Mouse (Mus musculus): Measurements from ENCODE around the gene Stox1.
A peak's percentile ranks its signal among the peaks of the same experiment; 100 is the strongest.

Gene Stox1

DNA sequence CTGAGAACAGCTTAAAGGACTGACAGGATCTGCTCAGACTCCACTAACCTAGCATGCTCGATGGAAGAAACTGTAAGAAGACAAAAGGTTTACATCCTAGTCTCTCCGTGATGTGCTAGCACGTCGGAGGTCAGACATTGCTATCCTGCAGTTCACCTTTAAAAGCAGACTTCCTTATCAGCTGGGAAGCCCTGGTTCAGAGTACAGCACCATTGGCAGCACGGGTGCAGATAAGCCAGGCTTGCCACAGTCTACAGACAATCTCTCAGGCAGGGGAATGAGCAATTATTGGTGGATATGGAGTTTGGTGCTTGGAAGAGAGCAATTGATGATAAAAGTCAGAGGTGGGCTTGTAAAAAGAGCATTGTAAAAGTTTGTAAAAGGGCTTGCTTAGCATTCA is 57.9 kb downstream of the Stox1 start:
- no peak for DNase-seq (ENCODE audit: low spot score in 2 of 2)

DNA sequence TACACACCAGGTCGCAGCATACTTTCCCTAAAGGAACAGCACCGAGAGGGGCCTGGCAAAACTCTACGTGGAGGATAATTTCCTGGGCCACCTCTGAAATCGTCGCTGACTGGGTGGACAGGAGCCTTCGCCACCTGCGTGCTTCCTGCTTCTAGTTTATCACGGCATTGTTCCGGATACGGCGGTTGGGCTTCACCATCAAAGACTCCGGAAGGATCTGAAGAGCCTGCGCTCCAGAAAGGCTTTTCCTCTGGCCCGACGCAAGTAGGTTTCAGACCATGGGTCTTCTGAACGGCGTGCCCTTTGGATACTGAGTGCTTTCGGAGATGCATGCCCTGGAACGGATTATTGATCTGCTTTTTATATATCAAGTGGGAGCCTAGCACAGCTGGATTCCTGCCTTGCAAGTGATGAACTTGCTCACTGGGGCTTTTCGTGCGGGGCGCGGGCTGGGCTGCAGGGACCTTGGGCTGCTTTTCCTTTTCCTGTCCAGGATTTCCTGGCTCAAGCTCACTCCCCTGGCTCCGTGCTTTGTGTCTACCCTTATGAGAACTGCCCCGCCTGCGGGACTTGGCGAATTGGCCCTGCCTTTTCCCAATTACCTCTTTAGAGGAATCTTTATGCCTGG is 60.9 kb downstream of the Stox1 start:
- DNase-seq (ENCODE audit: low spot score in 2 of 2): peak in 1 of 2 experiments; percentile 46

DNA sequence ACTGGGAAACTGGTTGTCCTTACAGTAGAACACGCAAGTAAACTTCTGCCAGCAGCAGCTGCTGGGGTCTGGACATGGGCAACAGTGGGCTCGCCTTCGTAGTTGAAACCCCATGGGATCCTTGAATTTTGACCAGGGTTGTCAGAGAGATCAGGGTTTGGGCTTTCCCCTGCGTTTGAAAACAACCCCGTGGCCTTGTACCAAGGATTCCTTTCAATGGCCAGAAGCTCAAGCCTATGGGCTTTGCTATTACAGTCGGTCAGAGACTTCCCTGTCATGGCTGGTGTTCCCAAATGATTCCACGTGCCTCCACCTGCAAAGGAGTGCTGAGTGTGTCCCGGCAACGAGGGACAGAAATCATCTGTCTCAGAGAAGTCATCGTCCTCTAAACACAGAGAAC is 61.8 kb downstream of the Stox1 start:
- no peak for DNase-seq (ENCODE audit: low spot score in 2 of 2)

DNA sequence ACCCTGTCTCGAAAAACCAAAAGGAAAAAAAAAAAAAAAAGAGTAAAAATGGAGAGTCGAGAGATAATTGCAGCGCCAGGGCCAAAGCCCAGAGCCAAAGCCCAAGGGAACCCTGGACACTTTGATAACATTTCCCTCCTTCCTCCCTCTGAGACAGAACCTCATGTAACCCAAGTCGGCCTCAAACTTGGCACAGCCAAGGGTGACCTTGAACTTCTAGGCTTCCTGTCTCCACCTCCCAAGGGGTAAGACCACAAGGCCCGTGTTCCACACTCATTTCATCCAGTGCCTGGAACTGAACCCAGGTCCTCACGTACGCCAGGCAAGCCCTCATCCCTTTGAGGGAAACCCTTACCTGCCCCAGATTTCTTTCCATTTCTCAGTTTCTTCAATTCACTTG is 69.2 kb downstream of the Stox1 start:
- no peak for DNase-seq (ENCODE audit: low spot score in 2 of 2)

DNA sequence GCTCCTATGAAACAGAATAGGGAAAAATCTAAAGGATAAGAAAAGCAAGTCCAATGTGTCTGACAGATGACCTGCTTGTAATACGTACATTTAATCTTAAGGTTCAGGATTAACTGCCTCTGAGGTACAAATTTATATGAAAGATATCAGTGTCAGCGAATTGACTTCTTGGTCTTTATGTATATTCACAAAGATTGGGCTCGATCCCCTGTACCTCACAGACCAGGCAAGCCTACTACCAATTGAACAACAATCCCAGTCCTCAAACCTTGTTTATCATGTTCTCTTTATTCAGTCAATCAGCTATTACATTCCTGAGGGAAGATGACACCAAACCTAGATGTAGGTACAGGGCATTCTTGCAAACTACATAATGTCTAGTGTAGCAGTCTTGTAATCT is 74.0 kb downstream of the Stox1 start:
- DNase-seq (ENCODE audit: low spot score in 2 of 2): no peak

DNA sequence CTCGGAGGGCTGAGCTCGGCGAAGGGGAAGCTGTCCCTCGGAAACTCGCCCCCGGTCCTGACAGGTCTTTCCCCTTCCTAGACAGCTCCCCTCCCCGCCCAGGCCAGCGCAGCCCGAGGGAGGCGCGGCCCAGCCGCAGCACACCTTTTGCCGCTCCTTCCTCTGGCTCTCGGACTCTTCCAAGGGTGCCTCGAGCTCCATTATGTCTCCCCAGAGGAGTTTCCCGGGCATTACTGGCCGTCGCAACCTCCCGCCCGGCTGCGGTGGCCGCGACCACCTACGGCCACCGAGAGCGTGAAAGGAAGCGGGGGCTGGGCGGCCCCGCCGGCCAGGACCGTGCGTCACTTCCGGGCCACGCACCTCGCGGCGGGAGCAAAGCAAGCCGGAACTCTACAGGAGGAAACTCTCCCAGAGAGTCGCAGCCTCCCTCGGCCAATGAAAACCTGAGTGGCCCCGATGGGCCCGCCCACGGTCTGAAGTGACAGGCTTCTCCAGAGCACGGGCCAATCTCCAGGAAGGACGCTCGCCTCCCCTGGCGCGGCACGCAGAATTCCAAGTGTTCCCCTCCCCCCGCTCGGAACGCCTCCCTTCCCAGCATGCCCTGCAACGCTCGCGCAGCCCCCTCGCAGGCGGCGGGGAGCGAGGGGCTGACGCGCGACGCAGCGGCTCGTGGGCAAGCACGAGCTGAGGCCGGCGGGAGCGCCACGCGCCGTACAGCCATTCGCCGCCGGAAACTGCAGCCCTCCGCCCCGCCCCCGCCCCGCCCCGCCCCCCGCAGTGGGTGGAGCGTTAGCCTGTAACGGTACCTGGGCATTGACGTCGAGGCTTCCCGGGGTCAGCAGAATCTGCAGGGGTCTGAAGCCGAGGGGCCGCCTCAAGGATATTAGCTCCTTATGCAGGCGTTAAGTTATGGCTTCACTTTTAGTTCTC is 74.8 kb downstream of the Stox1 start, which contains the start of gene Ddx50:
Gene Ddx50 (minus strand): TSS at position 338 of the 930 bp plus-strand sequence.
- DNase-seq (ENCODE audit: low spot score in 2 of 2): peak; percentile 98 to 99

DNA sequence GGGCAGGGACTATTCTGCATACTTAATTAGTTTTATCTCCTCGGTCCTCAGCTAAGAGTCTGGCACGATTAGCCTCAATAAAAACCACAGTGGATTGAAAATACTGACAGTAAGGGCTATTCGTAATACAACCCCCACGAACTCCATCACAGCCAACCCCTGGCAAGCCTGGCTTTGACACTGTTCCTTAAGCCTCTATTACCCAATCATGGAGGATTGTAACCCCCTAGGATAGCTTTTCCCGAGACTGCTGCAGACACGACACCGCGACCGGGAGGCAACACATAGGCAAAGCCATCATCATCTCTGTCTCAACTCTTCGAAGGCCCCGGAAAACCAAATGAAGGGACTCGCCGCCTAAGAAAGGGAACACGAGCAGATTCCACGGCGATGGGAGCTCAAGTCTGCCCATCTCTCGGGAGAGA is 75.6 kb downstream of the Stox1 start:
- no peak for DNase-seq (ENCODE audit: low spot score in 2 of 2)

Measured in urinary bladder, postnatal 36 days (tissue).